Mouse (Mus musculus) left cerebral cortex, adult 8-10 months (tissue): ENCODE results near the gene Pxylp1. TPM values are rescaled to one million over a fixed set of nuclear protein-coding genes. Genes with fewer than 3 reads are reported as not detected.

Experiments used
- DNase-seq, 2 experiments: peaks; one replicate each; pipeline ENCODE4 v3.0.0; 2022; ENCODE audit warnings: low spot score in 2 of 2
- total RNA-seq, 4 experiments: library from RNA; stranded (reverse); gene quantifications; 2 replicates each; pipeline ENCODE4 v1.2.4; 2022

Pxylp1 gene
- total RNA-seq, 4 experiments from 2014 or later, result 17.8 to 28.5 (median 20.7) TPM

DNA sequence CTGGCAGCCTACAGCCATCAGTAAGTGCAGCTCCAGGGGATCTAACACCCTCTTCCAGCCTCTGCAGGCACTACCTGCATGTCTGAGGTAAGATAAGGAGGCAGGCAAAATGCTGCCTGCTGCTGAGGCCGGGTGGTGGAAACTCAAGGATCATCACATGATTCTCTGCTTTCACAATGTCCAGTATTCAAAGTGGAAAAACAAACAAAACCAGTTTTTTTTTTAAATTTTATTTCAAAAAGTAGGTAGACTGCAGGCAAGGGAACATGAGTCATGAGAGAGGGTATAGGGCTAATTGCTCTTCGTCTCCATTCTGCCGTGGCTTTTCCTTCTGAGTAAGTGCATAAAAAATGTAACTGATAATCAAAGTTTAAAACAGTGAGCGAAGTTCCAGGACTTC lies 29.6 kb downstream of the Pxylp1 start:
- no peak for DNase-seq

DNA sequence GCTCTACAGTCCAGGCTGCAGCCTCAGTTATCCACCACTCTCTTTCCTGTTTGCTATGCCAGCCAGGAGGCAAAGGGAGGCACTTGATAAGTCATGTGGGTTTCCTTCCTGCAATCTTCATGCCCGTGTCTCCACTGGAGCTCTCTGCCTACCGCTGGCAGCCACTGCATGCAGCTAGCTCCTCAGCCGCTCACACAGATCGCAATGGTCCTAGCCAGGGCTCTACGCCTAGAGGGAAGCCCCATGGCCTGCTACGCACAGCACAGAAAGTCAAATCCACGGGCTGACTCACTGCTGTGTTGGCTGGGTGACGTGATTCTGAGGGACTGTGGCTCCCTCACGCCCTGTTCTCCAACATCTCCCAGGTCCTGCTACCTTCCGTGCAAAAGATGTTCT lies 31.4 kb downstream of the Pxylp1 start:
- no peak for DNase-seq

GRCm38 (mm10) chr9:96860380-96861091 lies 31.9 kb downstream of the Pxylp1 start:
- DNase-seq, result no peak

GRCm38 (mm10) chr9:96859027-96859426 lies 33.4 kb downstream of the Pxylp1 start:
- DNase-seq, result no peak

DNA sequence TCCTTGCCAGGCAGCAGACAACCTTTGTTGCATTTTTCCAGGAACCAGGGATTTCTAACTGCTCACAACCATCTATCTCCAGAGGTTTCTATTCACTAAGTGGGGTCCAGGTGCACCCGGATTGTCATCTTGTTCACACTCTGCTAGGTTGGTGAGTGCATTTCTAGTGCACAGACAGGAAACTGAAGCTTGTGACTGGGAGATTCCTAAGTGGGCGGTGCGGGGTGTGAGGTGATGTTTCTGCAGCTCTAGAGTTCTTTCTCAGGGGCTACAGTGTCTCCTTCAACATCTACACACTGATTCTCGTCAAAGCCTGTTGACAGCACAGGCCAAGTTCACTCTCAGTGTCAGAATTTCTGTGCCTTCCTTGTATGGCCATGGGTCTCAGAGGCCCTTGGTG lies 34.6 kb downstream of the Pxylp1 start:
- no peak for DNase-seq

DNA sequence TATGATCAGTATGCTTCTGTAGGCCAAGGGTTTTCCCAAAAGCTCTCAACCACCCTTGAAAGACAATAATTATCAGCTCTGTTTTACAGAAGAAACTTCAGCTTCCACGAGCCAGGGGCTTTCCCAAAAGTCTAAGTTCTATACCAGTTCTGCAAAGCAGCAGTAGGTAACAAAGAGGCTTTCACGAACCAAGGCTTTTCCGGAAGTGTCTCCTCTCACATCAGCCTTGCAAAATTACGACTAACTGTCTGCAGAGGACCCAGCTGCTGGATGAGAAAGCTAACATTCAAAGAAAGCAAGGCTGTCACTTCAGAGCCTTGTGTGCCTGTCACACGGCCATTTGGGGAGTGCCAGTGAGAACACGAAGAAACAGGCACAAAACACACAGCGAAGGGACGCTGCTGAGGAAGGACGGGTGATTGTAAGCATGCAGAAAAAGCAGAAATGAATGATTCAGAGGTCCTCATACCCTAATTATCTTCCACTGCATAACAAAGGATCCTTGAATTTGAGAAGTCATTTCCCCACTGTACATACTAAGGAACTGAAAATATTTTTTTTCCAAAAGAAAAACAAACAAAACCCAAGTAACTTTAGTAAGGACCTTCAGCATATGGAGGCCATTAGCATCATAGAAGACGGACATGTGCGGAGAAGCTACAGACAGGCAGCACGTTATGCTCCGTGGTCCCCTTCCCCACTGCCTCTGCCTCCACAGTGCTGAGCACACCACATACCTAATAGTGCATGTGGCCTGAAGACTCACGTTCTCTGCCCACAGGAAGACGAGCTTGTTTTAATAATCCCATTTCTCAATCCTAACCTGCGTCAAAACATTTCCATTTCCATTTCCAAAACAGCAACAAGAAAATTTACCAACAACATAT lies 38.9 kb downstream of the Pxylp1 start:
- DNase-seq, result no peak

- peak in 1 of 2 experiments; percentile 78 for DNase-seq
These were observed 40.8 kb downstream of the Pxylp1 start for GRCm38 (mm10) chr9:96851634-96852033.

- DNase-seq, result no peak
These were observed 41.4 kb downstream of the Pxylp1 start for GRCm38 (mm10) chr9:96851036-96851435.

- no peak for DNase-seq
These were observed 43.5 kb downstream of the Pxylp1 start for GRCm38 (mm10) chr9:96849012-96849411.

GRCm38 (mm10) chr9:96846361-96846760 lies 46.1 kb downstream of the Pxylp1 start:
- no peak for DNase-seq

GRCm38 (mm10) chr9:96844798-96845209 lies 47.7 kb downstream of the Pxylp1 start:
- peak; percentile 49 to 76 for DNase-seq

- DNase-seq, result no peak
These were observed 53.1 kb downstream of the Pxylp1 start for GRCm38 (mm10) chr9:96839376-96839775.

- DNase-seq, result no peak
These were observed 53.6 kb downstream of the Pxylp1 start for GRCm38 (mm10) chr9:96838864-96839263.

GRCm38 (mm10) chr9:96837781-96838420 lies 54.6 kb downstream of the Pxylp1 start:
- DNase-seq, result no peak

- DNase-seq, result no peak
These were observed 55.5 kb downstream of the Pxylp1 start for GRCm38 (mm10) chr9:96836984-96837383.

GRCm38 (mm10) chr9:96835374-96835921 lies 57.0 kb downstream of the Pxylp1 start:
- no peak for DNase-seq

DNA sequence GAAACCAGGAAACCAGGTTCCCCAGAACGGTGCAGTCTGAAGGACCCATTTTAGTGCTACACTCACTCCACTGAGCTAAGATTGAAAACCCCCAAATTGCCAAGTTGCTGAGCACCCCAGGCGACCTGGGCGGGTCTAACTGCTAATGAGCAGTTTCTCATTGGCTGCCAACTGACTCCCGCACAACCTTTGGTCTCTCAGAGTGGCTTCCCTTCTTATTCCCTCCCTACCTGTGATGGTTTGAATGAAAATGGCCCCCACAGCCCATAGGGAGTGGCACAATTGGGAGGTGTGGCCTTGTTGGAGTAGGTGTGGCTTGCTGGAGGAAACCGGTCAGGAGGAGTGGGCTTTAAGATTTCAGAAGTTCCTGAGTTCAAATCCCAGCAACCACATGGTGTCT lies 58.9 kb downstream of the Pxylp1 start:
- DNase-seq, result no peak

DNA sequence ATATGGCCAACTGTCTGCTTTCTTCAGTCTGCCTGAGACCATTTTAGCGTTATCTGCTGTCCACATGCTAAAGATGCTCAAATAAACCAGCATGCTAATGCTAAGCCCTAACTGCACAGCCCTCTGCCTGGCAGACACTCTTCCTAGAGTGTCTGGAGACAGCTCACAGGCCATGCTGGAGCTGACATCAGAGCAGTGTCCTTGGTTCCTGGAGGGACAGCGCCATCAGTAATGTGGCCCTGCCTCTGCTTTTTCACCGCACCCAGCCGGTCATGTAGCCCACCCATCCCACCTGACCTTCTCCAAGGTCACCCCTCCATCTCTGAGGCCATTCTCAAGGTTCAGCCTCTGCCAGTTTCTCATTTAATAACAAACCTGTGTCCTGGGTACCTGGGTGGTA lies 60.0 kb downstream of the Pxylp1 start:
- DNase-seq, result no peak

DNA sequence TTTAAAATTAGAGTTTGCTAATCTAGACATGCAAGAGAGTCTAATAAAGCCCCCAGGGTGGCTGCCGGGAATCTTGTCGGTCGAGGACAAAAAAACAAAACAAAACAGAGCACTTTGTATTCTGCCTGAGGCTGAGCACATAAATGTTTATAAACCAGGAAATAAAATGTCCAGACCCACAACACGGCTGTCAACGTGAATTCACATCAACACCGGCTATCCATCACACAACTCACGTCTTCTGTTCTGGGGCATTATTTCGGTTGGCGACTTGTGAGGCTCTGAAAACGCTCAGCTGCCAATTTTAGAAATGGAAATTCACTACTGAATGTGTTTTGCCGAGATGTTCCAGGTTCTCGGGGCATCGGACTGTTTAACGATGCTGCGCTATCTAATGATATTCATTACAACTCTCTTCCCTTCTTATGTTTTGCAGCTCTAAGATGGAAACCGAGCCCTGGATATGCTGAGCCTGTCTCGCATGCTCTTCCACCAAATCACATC lies 61.6 kb downstream of the Pxylp1 start:
- DNase-seq, result no peak

DNA sequence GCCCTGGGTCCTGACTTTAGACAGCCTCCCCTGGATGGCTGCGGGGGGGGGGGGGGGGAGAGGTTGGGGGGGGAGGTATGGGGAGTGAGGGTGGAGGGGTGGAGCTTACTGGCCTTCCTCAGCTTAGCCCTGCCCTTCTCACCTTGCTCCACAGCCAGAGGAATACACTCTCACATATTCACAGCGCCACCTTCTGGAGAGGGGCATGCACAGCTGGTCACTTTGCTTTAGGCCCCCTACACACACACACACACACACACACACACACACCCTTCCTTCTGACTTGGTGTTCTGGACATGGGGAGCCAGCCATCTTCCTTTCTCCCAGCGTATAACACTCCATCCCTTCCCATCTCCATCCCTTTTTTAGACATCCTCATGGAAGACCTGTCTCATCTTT lies 62.8 kb downstream of the Pxylp1 start:
- no peak for DNase-seq

- DNase-seq, result no peak
These were observed 64.4 kb downstream of the Pxylp1 start for GRCm38 (mm10) chr9:96828071-96828470.
